Mouse (Mus musculus): ENCODE results near the gene Tmcc3. TPM values are rescaled to one million over a fixed set of nuclear protein-coding genes. Genes with fewer than 3 reads are reported as not detected.

Tmcc3 gene
- total RNA-seq, 4 experiments from 2014 or later = 28.1 to 32.2 (median 29.6) TPM

GRCm38 (mm10) chr10:94332358-94333137 lies 20.8 kb downstream of the Tmcc3 start:
- no peak for DNase-seq (ENCODE audit: low spot score)

- DNase-seq (ENCODE audit: low spot score) = no peak
Measured at GRCm38 (mm10) chr10:94333328-94333727, 21.6 kb downstream of the Tmcc3 start.

DNA sequence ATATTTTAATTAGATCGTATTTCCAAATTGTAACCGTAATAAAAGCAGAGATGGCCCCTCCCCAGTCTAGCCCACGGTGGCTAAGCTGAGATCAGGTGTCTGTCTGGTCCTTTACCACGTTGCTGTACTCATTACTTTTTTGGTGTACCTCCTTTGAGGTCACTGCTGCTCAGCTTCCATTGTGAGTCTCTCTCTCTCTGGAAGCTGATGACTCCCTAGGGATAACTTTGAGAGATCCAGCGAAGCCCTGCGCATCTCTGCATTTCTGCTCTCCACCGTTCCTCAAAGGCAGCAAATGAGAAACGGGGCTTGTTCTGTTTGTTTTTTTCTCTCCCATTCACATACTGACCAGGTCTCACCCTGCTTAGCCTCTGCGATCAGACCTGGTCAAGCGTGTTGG lies 23.3 kb downstream of the Tmcc3 start:
- DNase-seq (ENCODE audit: low spot score) = no peak

GRCm38 (mm10) chr10:94336071-94336470 lies 24.3 kb downstream of the Tmcc3 start:
- DNase-seq (ENCODE audit: low spot score) = no peak

DNA sequence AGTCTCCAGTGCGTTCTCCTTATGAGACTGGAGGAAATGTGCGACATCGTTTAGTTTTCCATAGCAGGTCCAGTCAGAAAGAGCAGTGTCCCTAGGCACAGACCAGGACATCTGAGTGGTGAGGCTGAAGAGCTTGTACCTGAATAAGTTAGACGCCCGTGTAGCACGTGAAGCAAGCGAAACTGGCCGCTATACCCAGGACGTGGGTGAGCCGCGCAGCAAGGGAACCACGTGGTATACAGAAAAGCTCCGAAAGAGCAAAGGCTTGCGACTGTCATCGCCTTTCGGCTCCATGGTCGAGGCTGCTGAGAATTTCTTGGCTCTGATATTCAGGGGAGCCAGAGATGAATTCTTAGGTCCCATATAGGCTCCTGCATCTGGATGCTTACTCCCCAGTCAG lies 29.8 kb downstream of the Tmcc3 start:
- no peak for DNase-seq (ENCODE audit: low spot score)

- no peak for DNase-seq (ENCODE audit: low spot score)
Measured at GRCm38 (mm10) chr10:94342256-94342655, 30.5 kb downstream of the Tmcc3 start.

DNA sequence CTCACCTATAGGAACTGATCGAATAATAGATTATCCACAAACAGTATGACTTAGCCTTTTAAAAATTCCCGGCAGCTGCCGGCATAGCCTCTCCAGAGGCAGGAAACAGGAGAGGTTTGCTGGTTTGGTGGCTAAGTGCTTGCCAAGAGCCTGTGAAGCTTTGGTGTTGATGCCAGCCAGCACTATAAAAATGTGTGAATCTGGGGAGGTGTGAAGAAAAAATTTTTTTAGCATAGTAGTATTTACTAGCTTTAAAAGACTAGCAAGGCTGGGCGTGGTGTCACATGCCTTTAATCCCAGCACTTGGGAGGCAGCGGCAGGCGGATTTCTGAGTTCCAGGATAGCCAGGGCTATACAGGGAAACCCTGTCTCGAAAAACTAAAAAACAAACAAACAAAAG lies 31.8 kb downstream of the Tmcc3 start:
- no peak for DNase-seq (ENCODE audit: low spot score)

DNA sequence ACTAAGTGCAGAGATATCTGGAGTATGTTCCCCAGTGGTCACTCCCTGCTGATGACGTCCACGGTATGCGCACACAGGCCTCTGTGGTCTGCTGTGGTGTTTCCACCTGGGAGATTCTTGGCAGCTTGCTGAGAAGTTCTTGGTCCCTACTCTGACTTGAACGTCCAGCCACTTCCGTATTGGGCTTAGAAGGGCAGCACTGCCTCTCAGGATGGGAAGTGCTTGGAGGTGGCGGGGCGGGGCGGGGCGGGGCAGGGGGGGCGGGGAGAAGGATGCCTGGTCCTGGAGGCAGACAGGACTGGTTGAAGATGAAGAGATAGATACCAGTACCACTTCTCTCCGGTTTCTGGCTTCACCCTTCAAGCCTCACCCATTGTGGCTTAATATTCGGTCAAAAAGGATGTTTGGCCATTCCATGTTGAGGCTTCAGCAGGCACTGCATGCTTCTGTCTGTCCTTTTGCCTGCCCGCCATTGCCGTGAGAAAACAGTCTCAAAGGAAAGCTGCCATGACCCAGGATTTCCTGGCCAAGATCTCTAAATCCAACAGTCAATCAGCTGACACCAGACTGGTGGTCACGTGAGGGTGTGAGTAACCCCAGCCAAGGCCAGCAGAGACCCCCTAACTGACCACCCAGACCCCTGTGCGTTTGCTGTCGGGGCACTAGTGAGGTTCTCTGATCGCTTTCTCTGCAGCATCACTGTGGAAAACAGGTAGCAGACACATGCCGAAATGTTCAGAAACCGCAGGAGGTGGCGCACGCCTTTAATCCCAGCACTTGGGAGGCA lies 33.1 kb downstream of the Tmcc3 start:
- DNase-seq (ENCODE audit: low spot score) = no peak

DNA sequence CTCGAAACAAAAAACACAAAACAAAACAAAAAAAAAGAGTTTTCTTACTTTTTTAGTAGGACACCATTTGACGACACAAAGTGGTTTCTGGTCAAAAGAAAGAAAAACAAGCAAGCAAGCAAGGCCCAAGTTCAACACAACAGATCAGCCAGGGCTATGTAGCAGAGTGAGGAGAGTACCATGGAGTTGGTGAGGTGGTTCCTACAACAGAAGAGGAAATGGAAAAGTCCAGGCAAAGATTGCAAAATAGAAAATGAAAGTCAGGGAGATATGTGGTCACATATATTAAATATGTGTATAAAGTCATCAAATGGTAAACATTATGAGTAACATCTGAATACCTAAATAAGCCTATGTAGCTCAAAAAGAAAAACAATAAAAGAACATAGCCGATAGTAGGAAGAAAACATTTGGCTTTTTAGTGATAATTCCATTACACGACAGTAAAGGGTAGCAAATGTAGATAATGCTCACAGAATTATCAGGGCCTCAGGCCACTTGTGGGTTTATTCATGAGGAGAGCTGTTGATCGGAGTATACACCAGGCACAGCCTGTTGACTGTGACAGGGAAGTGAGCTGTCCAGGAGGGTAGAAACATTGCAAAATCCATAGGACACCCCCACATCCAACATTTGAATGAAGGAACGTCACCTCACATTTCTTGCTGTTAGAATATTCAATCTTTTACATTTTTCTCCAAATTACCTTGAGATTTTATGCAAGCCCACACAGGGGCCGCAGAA lies 33.9 kb downstream of the Tmcc3 start:
- no peak for DNase-seq (ENCODE audit: low spot score)

GRCm38 (mm10) chr10:94346596-94346995 lies 34.8 kb downstream of the Tmcc3 start:
- DNase-seq (ENCODE audit: low spot score) = no peak

- DNase-seq (ENCODE audit: low spot score) = no peak
Measured at GRCm38 (mm10) chr10:94347296-94347695, 35.5 kb downstream of the Tmcc3 start.

DNA sequence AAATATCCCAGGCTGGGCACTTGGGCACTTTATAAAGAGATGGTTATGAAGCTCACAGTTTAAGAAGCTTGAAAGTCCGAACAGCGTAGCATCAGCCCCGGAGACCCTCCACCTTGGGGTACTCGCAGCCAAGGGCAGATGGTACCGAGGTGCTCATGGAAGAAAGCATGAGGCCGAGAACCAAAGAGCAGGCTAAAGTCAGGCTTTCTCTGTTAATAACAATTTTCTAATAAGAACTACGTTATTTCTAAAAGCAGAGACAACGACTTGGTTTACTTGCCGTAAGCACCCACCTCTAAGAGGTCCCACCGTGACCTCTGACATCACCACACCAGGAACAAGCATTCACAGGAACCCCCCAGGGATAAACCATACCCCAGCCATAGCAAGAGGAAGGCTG lies 36.2 kb downstream of the Tmcc3 start:
- no peak for DNase-seq (ENCODE audit: low spot score)

GRCm38 (mm10) chr10:94350207-94350606 lies 38.5 kb downstream of the Tmcc3 start:
- DNase-seq (ENCODE audit: low spot score) = no peak

DNA sequence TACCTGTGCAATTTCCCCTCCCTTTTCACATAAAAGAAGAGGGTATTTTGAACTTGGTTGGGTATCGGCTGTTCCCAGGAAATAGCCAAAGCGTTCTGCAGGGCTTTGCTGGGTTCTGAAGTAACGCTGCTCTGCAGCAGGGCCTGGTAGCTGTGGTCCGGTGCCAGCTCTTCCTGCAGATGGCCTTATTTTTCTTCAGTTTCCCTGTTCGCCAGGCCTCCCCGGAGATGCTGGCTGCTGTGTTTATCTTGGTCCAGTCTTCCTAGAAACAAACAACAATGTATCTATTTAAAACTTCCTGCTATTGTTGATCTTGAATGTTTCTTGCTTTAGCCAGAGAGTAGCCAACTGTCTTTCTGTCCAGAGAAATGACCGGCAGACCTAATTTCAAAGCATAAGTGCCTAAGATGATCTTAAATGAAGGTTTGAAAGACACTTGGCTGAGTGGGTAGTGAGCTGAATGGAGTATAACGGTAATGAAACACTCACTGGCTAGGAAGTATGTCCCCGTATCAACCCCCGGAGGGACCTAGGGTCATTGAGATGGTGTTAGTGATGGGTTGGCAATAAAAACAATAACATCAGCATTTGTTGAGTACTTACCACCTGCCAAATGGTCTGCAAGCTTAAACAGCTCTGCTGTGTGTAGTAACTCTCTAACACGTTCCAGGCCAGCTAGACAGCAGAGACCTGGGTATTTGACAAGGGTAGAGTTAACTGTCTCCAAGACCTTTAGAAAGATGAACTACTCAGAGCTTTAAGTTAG lies 39.3 kb downstream of the Tmcc3 start:
- no peak for DNase-seq (ENCODE audit: low spot score)

DNA sequence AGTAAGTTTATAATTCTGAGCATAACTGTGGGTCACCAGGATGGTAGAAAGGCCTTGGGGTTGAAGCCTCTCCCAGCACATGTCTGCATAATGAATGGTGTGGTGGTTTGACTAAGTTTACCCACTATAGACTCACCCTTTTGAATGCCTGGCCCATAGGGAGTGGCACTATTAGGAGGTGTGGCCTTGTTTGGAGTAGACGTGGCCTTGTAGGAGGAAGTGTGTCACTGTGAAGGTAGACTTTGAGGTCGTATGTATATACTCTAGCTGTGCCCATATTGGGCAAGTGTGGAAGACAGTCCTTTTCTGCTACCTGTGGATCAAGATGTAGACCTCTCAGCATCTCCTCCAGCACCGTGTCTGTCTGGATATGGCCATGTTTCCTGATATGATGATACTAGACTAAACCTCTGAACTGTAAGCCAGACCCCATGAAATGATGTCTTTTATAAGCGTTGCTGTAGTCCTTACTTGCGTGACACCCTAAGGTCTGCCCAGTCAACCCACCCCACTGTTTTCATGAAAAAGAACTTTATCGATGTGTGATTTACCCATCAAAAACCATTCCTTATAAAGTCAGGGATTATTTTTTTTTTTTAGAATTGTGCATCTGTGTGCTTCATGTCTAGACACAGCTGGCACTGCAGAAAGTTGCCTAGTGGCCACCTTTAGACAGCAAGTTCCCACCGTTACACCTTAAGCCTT lies 40.6 kb downstream of the Tmcc3 start:
- no peak for DNase-seq (ENCODE audit: low spot score)

GRCm38 (mm10) chr10:94352877-94353853 lies 41.4 kb downstream of the Tmcc3 start:
- no peak for DNase-seq (ENCODE audit: low spot score)

GRCm38 (mm10) chr10:94354005-94354404 lies 42.3 kb downstream of the Tmcc3 start:
- DNase-seq (ENCODE audit: low spot score) = no peak

DNA sequence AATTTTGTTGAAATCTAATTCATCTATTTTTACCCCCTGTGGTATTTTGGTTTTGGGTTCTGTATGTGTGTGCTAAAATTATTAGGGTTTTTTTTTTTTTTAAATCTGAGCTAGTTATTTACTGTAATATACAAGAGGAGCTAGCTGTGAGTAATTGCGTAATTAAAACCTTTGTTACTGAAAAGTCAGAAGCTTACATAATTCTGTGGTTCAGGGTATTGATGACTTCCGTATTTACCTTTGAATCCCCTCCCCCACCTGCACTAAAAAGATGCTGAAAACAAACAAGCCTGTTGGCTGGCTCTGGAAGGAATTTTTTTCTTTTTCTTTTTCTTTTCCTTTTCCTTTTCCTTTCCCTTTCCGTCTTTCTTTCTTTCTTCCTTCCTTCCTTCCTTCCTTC lies 42.7 kb downstream of the Tmcc3 start:
- no peak for DNase-seq (ENCODE audit: low spot score)

DNA sequence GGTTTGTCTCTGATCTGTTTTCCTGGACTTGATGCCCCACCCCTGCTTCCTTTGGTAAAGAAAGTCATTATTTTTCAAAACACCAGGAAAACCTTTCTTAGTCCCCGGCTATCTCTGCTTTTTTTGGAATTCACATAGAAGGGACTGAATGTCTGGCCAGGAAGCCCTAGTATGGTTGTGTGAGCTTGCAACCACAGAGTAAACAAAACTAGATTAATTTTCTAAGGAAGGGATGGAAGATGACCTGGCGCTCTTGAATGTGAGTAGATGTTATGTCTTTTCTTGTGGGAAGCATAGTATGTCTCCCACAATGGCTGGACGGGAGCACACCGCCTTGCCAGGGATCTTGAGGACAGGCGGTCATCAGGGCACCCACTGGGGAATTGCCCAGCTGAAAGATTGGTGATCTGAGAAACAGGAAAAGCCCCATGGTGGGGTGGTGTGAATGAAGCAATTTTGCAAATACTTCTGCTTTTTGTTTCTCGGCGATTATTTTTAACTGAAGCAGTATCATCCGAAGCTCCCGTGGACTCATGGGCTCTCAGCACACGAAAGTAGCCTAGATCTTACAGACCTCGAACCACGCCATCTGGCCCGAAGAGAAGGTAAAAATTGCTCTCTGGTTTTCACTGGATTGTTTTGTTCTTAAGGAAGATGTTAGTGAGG lies 44.9 kb downstream of the Tmcc3 start:
- peak; percentile 34 for DNase-seq (ENCODE audit: low spot score)

Data from heart, adult 8-10 months (tissue).